Mouse (Mus musculus) small intestine, adult 2 months (tissue): ENCODE data around the gene Rab11fip3. TPM values are rescaled to one million over a fixed set of nuclear protein-coding genes. Genes with fewer than 3 reads are reported as not detected.

Source experiments
- H3K27ac ChIP-seq: fragments of 200-500 bp; 2 replicates; pipeline ENCODE4 v1.5.1; 2012; ENCODE audit warnings: low read depth, low read length, control low read depth, inconsistent platforms; ENCODE audit not compliant: insufficient read depth
- H3K27me3 ChIP-seq: fragments of 200-500 bp; 2 replicates; pipeline ENCODE4 v1.6.1; 2012; ENCODE audit warnings: mild to moderate bottlenecking, moderate library complexity, low read length, inconsistent platforms; ENCODE audit not compliant: control insufficient read depth, insufficient read depth
- H3K36me3 ChIP-seq: fragments of 200-500 bp; 2 replicates; pipeline ENCODE4 v1.6.1; 2012; ENCODE audit warnings: mild to moderate bottlenecking, low read length, control low read depth, inconsistent platforms; ENCODE audit not compliant: control insufficient read depth, insufficient read depth
- H3K4me1 ChIP-seq: fragments of 200-500 bp; 2 replicates; pipeline ENCODE4 v1.6.1; 2012; ENCODE audit warnings: low read length, inconsistent platforms, mixed read lengths; ENCODE audit not compliant: control insufficient read depth, insufficient read depth, insufficient read length
- H3K4me3 ChIP-seq: fragments of 200-500 bp; 2 replicates; pipeline ENCODE4 v1.5.1; 2012; ENCODE audit warnings: low read depth, mild to moderate bottlenecking, control low read depth, inconsistent platforms, low read length, moderate library complexity
- CTCF ChIP-seq: fragments of 200-500 bp; IDR thresholded peaks from 2 replicates; pipeline ENCODE4 v1.5.1; 2012; ENCODE audit warnings: low read depth, mild to moderate bottlenecking, control low read depth, inconsistent platforms, low read length, moderate library complexity, mixed read lengths; ENCODE audit not compliant: insufficient replicate concordance, insufficient read length; ENCODE audit errors: extremely low read depth
- POLR2A ChIP-seq: fragments of 200-500 bp; IDR thresholded peaks from 2 replicates; pipeline ENCODE4 v1.6.1; 2012; ENCODE audit warnings: low read depth, mild to moderate bottlenecking, control low read depth, inconsistent platforms, low read length, moderate library complexity
- WGBS: fragments of 180-500 bp; shearing (Covaris S2); methylation state at CpG from one replicate; pipeline ENCODE4 v1.1.7; 2018; 5-methylcytosine and 5-hydroxymethylcytosine counted together
- polyA plus RNA-seq: library from polyadenylated mRNA; depleted of rRNA; stranded (reverse); fragments of >200 nt; gene quantifications from 2 replicates; pipeline ENCODE4 v1.2.3, GENCODE M21; 2012

Rab11fip3 gene
- polyA plus RNA-seq, 1 experiment = 116 TPM

DNA sequence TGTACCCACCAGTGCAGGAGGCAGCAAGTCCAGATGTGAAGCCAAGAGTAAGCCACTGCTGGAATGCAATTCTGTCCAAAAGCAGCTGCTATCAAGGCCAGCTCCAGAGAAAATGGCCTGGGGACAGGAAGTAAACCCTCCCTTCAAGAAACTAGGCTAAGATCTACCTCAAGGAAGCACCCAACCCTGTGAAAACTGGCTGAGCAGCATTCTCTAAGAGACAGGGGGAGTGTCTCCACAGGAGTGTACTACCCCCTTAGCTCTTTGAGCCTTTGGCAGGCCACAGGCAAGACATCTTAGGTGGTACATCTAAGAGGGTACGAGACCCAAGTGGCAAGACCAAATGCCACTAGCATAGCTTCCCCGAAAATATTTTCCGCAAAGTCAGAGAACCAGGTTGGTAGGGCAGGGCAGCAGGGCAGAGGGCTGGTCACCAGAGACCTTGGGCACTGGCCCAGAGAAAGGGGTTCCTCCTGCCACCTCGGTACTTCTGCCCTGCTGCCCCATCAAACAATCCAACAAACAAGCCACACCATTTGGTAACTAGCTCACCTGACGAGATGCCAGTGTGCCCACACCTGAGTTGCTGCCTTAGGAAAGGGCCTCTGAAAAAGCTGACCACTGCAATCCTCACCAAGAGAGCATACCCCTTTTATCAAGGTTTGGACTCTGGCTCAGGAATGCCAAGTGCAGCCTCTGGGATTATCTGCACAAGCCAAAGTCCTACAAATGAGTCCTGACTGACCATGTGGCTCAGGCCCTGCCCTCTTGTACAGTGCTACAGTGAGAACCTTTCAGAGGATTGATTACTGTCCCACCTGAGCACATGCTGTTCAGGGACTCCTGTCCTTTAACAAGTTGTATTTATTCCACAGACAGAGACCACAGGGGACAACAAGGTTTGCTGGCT, 89.3 kb downstream of the Rab11fip3 start:
- H3K27ac ChIP-seq = peak overlapping the region; percentile 91
- no peaks in the 10 kb centered on the region for H3K36me3 ChIP-seq
- peak overlapping the region; percentile 23; the same call in 1 of the 2 replicates for H3K4me3 ChIP-seq
- no peak for TF ChIP-seq POLR2A
- TF ChIP-seq CTCF = no peak
- 63% methylated on average over 5 of the region's 5 CpGs for WGBS
- no peaks in the 10 kb centered on the region for H3K27me3 ChIP-seq
- H3K4me1 ChIP-seq = peaks cover 43% of the 10 kb centered on the region

GRCm38 (mm10) chr17:25970954-25971707, 98.2 kb downstream of the Rab11fip3 start:
- Histone ChIP-seq H3K27ac (peak overlapping the region; percentile 35; the same call in 1 of the 2 replicates), H3K27me3 (no peaks in the 10 kb centered on the region), H3K4me3 (no peak overlapping the region), H3K36me3 (peaks cover 2% of the 10 kb centered on the region; the same call in 1 of the 2 replicates), H3K4me1 (peaks cover 13% of the 10 kb centered on the region; the same call in 1 of the 2 replicates)
- WGBS = 70% methylated on average over 4 of the region's 4 CpGs
- TF ChIP-seq POLR2A (no peak), CTCF (no peak)

GRCm38 (mm10) chr17:25970448-25970847, 98.9 kb downstream of the Rab11fip3 start:
- Histone ChIP-seq H3K27ac (peak overlapping the region; percentile 7; the same call in 1 of the 2 replicates), H3K27me3 (no peaks in the 10 kb centered on the region), H3K4me1 (peaks cover 13% of the 10 kb centered on the region; the same call in 1 of the 2 replicates), H3K36me3 (peaks cover 3% of the 10 kb centered on the region; the same call in 1 of the 2 replicates), H3K4me3 (no peak overlapping the region)
- WGBS = 87% methylated on average over 9 of the region's 9 CpGs
- TF ChIP-seq POLR2A (no peak), CTCF (no peak)

DNA sequence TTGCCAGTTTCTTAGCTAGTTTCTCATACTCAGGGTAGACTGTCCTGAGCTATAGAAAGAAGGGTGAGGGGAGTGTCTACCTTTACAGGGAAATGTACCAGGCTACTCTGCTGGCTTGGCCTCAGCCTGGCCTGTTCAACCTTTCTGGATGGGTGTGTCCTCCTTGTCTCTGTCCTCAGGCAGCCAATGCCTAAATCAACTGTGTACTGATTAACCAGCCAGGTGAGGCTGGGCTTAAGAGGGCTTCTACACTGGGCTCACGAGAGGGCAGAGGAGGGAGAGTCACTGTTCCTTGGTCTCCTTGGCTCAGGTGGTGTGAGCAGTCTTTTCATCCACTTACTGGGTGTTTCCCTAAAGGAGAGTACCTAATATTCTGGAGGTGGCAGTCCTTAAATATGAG, 101.2 kb downstream of the Rab11fip3 start:
- peaks cover 15% of the 10 kb centered on the region for H3K36me3 ChIP-seq
- WGBS = 32% methylated on average over 1 of the region's 1 CpGs
- H3K27me3 ChIP-seq = no peaks in the 10 kb centered on the region
- no peak overlapping the region for H3K4me3 ChIP-seq
- H3K4me1 ChIP-seq = peaks cover 13% of the 10 kb centered on the region; the same call in 1 of the 2 replicates
- H3K27ac ChIP-seq = peak overlapping the region; percentile 31; the same call in 1 of the 2 replicates
- no peak; the same call in 1 of the 2 replicates for TF ChIP-seq POLR2A
- no peak for TF ChIP-seq CTCF

DNA sequence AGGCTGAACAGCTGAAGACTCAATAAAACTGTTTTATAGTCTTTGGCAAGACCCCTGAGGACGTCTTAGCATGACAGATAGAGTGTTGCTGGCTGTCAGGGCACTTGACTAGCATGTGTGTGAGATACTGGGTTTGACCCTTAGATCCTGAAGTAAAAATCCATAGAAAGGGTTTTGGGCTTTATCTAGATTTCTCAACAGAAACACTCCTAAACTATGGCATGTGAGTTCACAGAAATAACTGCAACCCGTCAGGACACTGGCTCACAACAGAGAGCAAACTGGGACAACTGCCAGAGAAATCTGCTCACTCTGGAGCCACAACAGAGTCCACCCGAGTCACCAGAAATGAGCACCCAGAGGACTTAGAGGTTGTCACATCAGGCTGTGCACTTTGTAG, 101.7 kb downstream of the Rab11fip3 start:
- TF ChIP-seq POLR2A (no peak), CTCF (no peak)
- no peak overlapping the region for H3K4me3 ChIP-seq
- 19% methylated on average over 3 of the region's 3 CpGs for WGBS
- H3K27me3 ChIP-seq = no peaks in the 10 kb centered on the region
- H3K4me1 ChIP-seq = peaks cover 13% of the 10 kb centered on the region; the same call in 1 of the 2 replicates
- peaks cover 15% of the 10 kb centered on the region for H3K36me3 ChIP-seq
- no peak overlapping the region for H3K27ac ChIP-seq

- Histone ChIP-seq H3K27ac (no peak overlapping the region), H3K4me1 (peaks cover 7% of the 10 kb centered on the region; the same call in 1 of the 2 replicates), H3K4me3 (no peak overlapping the region), H3K27me3 (no peaks in the 10 kb centered on the region), H3K36me3 (peaks cover 32% of the 10 kb centered on the region)
- WGBS = 75% methylated on average over 7 of the region's 7 CpGs
- TF ChIP-seq POLR2A (no peak), CTCF (no peak)
These were observed 105.1 kb downstream of the Rab11fip3 start for GRCm38 (mm10) chr17:25964271-25964670.
